Comparison of ENCODE assay signal across 10 mouse cellular contexts in genomic region chr12:86977833-86978232, GRCm38 (mm10). TPM values are rescaled to one million over a fixed set of nuclear protein-coding genes. Genes with fewer than 3 reads are reported as not detected.
A peak's percentile ranks its signal among the peaks of the same experiment; 100 is the strongest.
DNase-seq lines count a peak whose midpoint lies in the region; TF ChIP-seq lines count a peak whose summit lies in the region.
"Had no signal": no experiment of that assay in that cellular context is flagged by ENCODE, and none has a peak within 500 bp of the region (broad histone marks: within the 10 kb centered on the region; RNA-seq: fewer than 3 reads in every experiment).

No protein-coding gene starts in this region.

- no peaks in the 10 kb centered on the region for H3K9me3 ChIP-seq in E14TG2a.4 (ENCODE audit: low read length)
- H3K9me3 ChIP-seq: liver, embryonic 13.5 days had no signal

- peak; percentile 24 to 31 for DNase-seq in heart, postnatal 14 days
- no peak for DNase-seq in heart, postnatal 25 days (ENCODE audit: low spot score)
- peak; percentile 75 for DNase-seq in adrenal gland, postnatal 14 days
- peak; percentile 64 to 72 for DNase-seq in layer of hippocampus, adult 8-10 months (ENCODE audit: low spot score in 2 of 2)
- no peak for DNase-seq in yolk sac, embryonic 10.5 days (ENCODE audit: low spot score)
- DNase-seq in thymus, postnatal 14 days, result no peak
- DNase-seq: liver, embryonic 13.5 days had no signal

- peaks cover 68% of the 10 kb centered on the region for H3K27me3 ChIP-seq in E14TG2a.4 (ENCODE audit: insufficient read depth, low read length)
- no peaks in the 10 kb centered on the region; the same call in 1 of the 2 replicates for H3K27me3 ChIP-seq in testis, adult 2 months (ENCODE audit: control insufficient read depth, insufficient read depth, low read length)

- H3K36me3 ChIP-seq in E14TG2a.4 (ENCODE audit: insufficient read depth, low read length), result no peaks in the 10 kb centered on the region
- H3K36me3 ChIP-seq in testis, adult 2 months (ENCODE audit: control insufficient read depth, insufficient read depth, low read length), result no peaks in the 10 kb centered on the region
- H3K36me3 ChIP-seq: liver, embryonic 13.5 days had no signal

- intact Hi-C loops in heart, postnatal 14 days (cut with DNase I), result no loop called here
- intact Hi-C loops in heart, postnatal 25 days (cut with DNase I), result no loop called here

- TF ChIP-seq CTCF in E14TG2a.4 (conservative IDR thresholded peaks at IDR 0.05; ENCODE audit: low read length), result no peak
- no peak for TF ChIP-seq CTCF in testis, adult 2 months (IDR thresholded peaks at IDR 0.05; ENCODE audit: control insufficient read depth, insufficient read depth, insufficient replicate concordance, low read depth, low read length)

- peak overlapping the region; percentile 62 for H3K4me3 ChIP-seq in E14TG2a.4 (replicated peaks; ENCODE audit: low read length)
- peak overlapping the region; percentile 53 for H3K4me3 ChIP-seq in testis, adult 2 months (ENCODE audit: control insufficient read depth, low read depth, low read length)
- H3K4me3 ChIP-seq: liver, embryonic 13.5 days had no signal

- TF ChIP-seq POLR2A in testis, adult 2 months (IDR thresholded peaks at IDR 0.05; ENCODE audit: control insufficient read depth, low read depth, low read length), result peak; percentile 48; the same call in 1 of the 2 replicates

- H3K27ac ChIP-seq in testis, adult 2 months (ENCODE audit: control insufficient read depth, insufficient read depth, low read depth, low read length), result no peak overlapping the region
- H3K27ac ChIP-seq: liver, embryonic 13.5 days had no signal

- peaks cover 59% of the 10 kb centered on the region for H3K4me1 ChIP-seq in E14TG2a.4 (replicated peaks; ENCODE audit: low read depth, low read length)
- peaks cover 16% of the 10 kb centered on the region for H3K4me1 ChIP-seq in testis, adult 2 months (ENCODE audit: control insufficient read depth, insufficient read depth, low read length)

RNA-seq across cellular contexts. Expression of gene Zdhhc22, which starts 12.4 kb away (rescaled TPM):
- not detected for total RNA-seq in heart, postnatal 14 days (2021)
- not detected for total RNA-seq in heart, postnatal 25 days (2021)
- total RNA-seq in adrenal gland, postnatal 14 days (2021), result 0.59 and 1.1 TPM in 2 replicates
- total RNA-seq in layer of hippocampus, adult 8-10 months (2022), result 10 to 100 TPM; 12.3 to 18.3 (median 13.7) TPM
- polyA plus RNA-seq in testis, adult 2 months (2012; rRNA removed), result not detected in 2 replicates
- polyA plus RNA-seq: liver, embryonic 13.5 days; Patski had no signal

RNA-seq across cellular contexts. Expression of gene Cipc, which starts 31.0 kb away (rescaled TPM):
- 10 to 100 TPM; 44.2 to 45.6 TPM for total RNA-seq in heart, postnatal 14 days (2021)
- total RNA-seq in heart, postnatal 25 days (2021), result 10 to 100 TPM; 41.1 to 48.6 TPM
- total RNA-seq in adrenal gland, postnatal 14 days (2021), result 26.2 and 29.1 TPM in 2 replicates
- 10 to 100 TPM; 70.7 to 89.0 (median 86.1) TPM for total RNA-seq in layer of hippocampus, adult 8-10 months (2022)
- polyA plus RNA-seq in testis, adult 2 months (2012; rRNA removed), result 42.7 and 45.6 TPM in 2 replicates

RNA-seq across cellular contexts. Expression of gene Tmem63c, which starts 43.3 kb away (rescaled TPM):
- under 1 TPM in 1 of 2 experiments, not detected in 1; 0.07 TPM for total RNA-seq in heart, postnatal 14 days (2021)
- total RNA-seq in heart, postnatal 25 days (2021), result under 1 TPM; 0.13 to 0.14 TPM
- total RNA-seq in adrenal gland, postnatal 14 days (2021), result 1.3 and 1.4 TPM in 2 replicates
- 10 to 100 TPM; 30.7 to 42.1 (median 36.4) TPM for total RNA-seq in layer of hippocampus, adult 8-10 months (2022)
- 30.3 and 32.3 TPM in 2 replicates for polyA plus RNA-seq in testis, adult 2 months (2012; rRNA removed)
- polyA plus RNA-seq: liver, embryonic 13.5 days; Patski had no signal

Comparison
In these comparisons a context has a peak if more than half of its experiments do, and no peak if none do; other contexts are left out.
1. DNase-seq: peak in heart, postnatal 14 days (2 of 2), adrenal gland, postnatal 14 days (single experiment) and layer of hippocampus, adult 8-10 months (2 of 2); none in heart, postnatal 25 days (single experiment), yolk sac, embryonic 10.5 days (single experiment) and thymus, postnatal 14 days (single experiment).
2. RNA of gene Tmem63c, which starts 43.3 kb away (total RNA-seq): 30.7 to 42.1 TPM in layer of hippocampus, adult 8-10 months; 1.3 to 1.4 TPM in adrenal gland, postnatal 14 days, 0.07 TPM in heart, postnatal 14 days and 0.13 to 0.14 TPM in heart, postnatal 25 days; every median in the first group is over 10 times any median in the second.